Mouse (Mus musculus): ENCODE measurements around the gene Olfr926.
"Not testable (repeated sequence)": the region's sequence is repeated elsewhere in the genome, so short reads cannot be mapped to it uniquely, and the experiment has no call there.

The Olfr926 gene

GRCm38 (mm10) chr9:38876826-38877225 lies at the start of gene Olfr926:
TSS of gene Olfr926 (plus strand) at chr9:38877126.
- no peak for DNase-seq (ENCODE audit: low read depth, low spot score)

DNA sequence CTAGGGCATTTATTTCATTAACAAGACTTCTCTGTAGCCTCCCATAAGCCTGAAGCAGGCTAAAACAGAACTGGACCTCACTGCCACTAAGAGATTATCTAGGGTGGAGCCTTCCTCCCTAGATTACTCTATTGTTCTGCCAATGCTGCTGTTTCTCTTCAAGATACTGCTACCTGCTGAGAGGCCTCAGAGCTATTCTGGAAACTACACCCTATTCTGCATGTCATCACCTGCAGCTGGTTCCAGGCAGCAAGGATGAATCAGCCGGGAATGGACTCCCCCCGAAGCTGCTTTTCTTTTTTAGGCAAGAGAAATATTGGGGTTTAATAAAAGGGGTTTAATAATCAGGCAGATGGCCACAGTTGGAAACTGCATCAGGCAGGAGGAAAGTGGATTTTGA lies 43.9 kb upstream of the Olfr926 start:
- no peak for DNase-seq (ENCODE audit: low read depth, low spot score)

GRCm38 (mm10) chr9:38844149-38844548 lies 32.8 kb upstream of the Olfr926 start, which contains the start of gene Olfr924:
TSS of gene Olfr924 (plus strand) at chr9:38844449.
- DNase-seq (ENCODE audit: low read depth, low spot score): no peak

DNA sequence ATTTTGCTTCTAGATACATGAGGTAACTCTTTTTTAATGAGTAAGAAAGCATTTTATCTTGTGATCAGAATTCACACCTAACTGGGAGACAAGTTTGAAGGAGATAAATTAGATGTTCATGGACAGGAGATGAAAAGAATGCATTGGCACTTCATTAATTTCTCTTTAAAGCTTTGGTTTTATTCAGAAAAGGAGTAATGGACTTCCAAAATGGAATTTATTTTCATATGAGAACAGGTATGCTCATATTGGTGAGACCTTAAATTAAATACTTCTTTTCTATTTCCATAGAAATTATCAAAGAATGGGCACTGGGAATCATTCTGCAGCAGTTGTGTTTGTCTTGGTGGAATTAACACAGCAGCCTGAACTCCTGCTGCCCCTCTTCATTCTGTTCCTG lies 22.2 kb upstream of the Olfr926 start, which contains the start of gene Olfr26:
TSS of gene Olfr26 (plus strand) at position 301 of the 400 bp plus-strand sequence.
- DNase-seq (ENCODE audit: low read depth, low spot score): no peak

- DNase-seq (ENCODE audit: low read depth, low spot score): not testable (repeated sequence)
Observed at GRCm38 (mm10) chr9:38874880-38875279, 2.0 kb upstream of the Olfr926 start.
